Comparison of ENCODE assay signal across 8 mouse cellular contexts in genomic region chr8:13412891-13413558, GRCm38 (mm10). TPM values are rescaled to one million over a fixed set of nuclear protein-coding genes. Genes with fewer than 3 reads are reported as not detected.
DNase-seq lines count a peak whose midpoint lies in the region; ATAC-seq and TF ChIP-seq lines count a peak whose summit lies in the region.
"Had no signal": no experiment of that assay in that cellular context is flagged by ENCODE, and none has a peak within 500 bp of the region (broad histone marks: within the 10 kb centered on the region; RNA-seq: fewer than 3 reads in every experiment).

No protein-coding gene starts in this region.

- H3K27ac ChIP-seq in CH12.LX (ENCODE audit: insufficient read depth, low read depth), result no peak overlapping the region
- no peak overlapping the region for H3K27ac ChIP-seq in kidney, postnatal 0 days
- no peak overlapping the region for H3K27ac ChIP-seq in lung, embryonic 14.5 days (ENCODE audit: low read depth)

- no peak for TF ChIP-seq POLR2A in CH12.LX (IDR thresholded peaks at IDR 0.05; ENCODE audit: low read depth, low read length)

- peak; percentile 56 to 59 for DNase-seq in B cell, adult 2 months
- peak; percentile 60 for DNase-seq in CH12.LX (ENCODE audit: extremely low read depth)
- peak; percentile 12 for DNase-seq in c-Kit-negative CD71-positive TER-119-positive erythroid progenitor cells, embryonic 14.5 days (ENCODE audit: low read depth, low spot score)
- peak; percentile 84 for DNase-seq in kidney, postnatal 0 days (ENCODE audit: low spot score)
- peak; percentile 86 for DNase-seq in lung, embryonic 14.5 days
- peak; percentile 56 for DNase-seq in retina, postnatal 7 days (ENCODE audit: low read depth, low spot score)

- no peaks in the 10 kb centered on the region for H3K36me3 ChIP-seq in CH12.LX (replicated peaks in 1 of 2; ENCODE audit: control insufficient read depth in 1 of 2, insufficient read depth in 1 of 2, low read length in 1 of 2)
- no peaks in the 10 kb centered on the region for H3K36me3 ChIP-seq in kidney, postnatal 0 days (ENCODE audit: insufficient read depth, low read length)
- no peaks in the 10 kb centered on the region for H3K36me3 ChIP-seq in lung, embryonic 14.5 days (ENCODE audit: insufficient read depth)

- H3K9ac ChIP-seq in CH12.LX (ENCODE audit: insufficient read depth, low read depth), result no peak overlapping the region
- H3K9ac ChIP-seq in kidney, postnatal 0 days (ENCODE audit: low read depth, low read length), result no peak overlapping the region
- no peak overlapping the region for H3K9ac ChIP-seq in lung, embryonic 14.5 days

- H3K79me2 ChIP-seq in CH12.LX (replicated peaks; ENCODE audit: control insufficient read depth, extremely low read depth, insufficient read depth, poor library complexity, severe bottlenecking), result no peaks in the 10 kb centered on the region

- no peak for TF ChIP-seq EP300 in CH12.LX (IDR thresholded peaks at IDR 0.05; ENCODE audit: low read length)

- peak; percentile 56; the same call in 1 of the 2 replicates for ATAC-seq in erythroid progenitor cell, adult 5-6 weeks (replicated peaks; ENCODE audit: low FRiP score, poor library complexity, severe bottlenecking)
- 0 out of 2 replicates have a peak, but pooled peaks have one; percentile 26 for ATAC-seq in kidney, postnatal 0 days (replicated peaks; ENCODE audit: low FRiP score, low read depth)
- ATAC-seq in lung, embryonic 14.5 days (ENCODE audit: insufficient read depth), result 0 out of 2 replicates have a peak, but pooled peaks have one; percentile 30

- peak; percentile 71 to 88 for TF ChIP-seq CTCF in CH12.LX (conservative IDR thresholded peaks at IDR 0.05 in 1 of 2, IDR thresholded peaks at IDR 0.05 in 1 of 2; ENCODE audit: low read depth in 2 of 2, low read length in 2 of 2)
- TF ChIP-seq CTCF in kidney, postnatal 0 days (IDR thresholded peaks at IDR 0.05; ENCODE audit: low read depth), result peak; percentile 89
- TF ChIP-seq CTCF in lung, embryonic 14.5 days (IDR thresholded peaks at IDR 0.05; ENCODE audit: low read depth), result peak; percentile 90

- no peak overlapping the region for H3K4me3 ChIP-seq in CH12.LX (replicated peaks in 1 of 3; ENCODE audit: low read depth in 2 of 3, low read length in 2 of 3, poor library complexity in 1 of 3)
- no peak overlapping the region for H3K4me3 ChIP-seq in kidney, postnatal 0 days (replicated peaks; ENCODE audit: low read depth, low read length)
- no peak overlapping the region for H3K4me3 ChIP-seq in lung, embryonic 14.5 days (ENCODE audit: low read depth, low read length)

- in situ Hi-C loops in CH12.LX (cut with MboI; ENCODE audit: low pct_ligation_motif_present, low pct_unique_long_range_greater_than_20kb, low sequenced_read_pairs), result loop anchor here (10.0 kb wide), 1 partner anchor 332 kb away; no protein-coding TSS in a partner anchor

- H3K9me3 ChIP-seq in CH12.LX (replicated peaks; ENCODE audit: low read length), result no peaks in the 10 kb centered on the region
- no peaks in the 10 kb centered on the region for H3K9me3 ChIP-seq in kidney, postnatal 0 days (replicated peaks; ENCODE audit: low read length)
- no peaks in the 10 kb centered on the region for H3K9me3 ChIP-seq in lung, embryonic 14.5 days (ENCODE audit: low read depth, low read length)

- peaks cover 39% of the 10 kb centered on the region for H3K27me3 ChIP-seq in CH12.LX (replicated peaks)
- H3K27me3 ChIP-seq in kidney, postnatal 0 days (ENCODE audit: insufficient read depth, low read length), result no peaks in the 10 kb centered on the region
- H3K27me3 ChIP-seq in lung, embryonic 14.5 days (ENCODE audit: insufficient read depth, low read length), result no peaks in the 10 kb centered on the region

- dilution Hi-C loops in CH12.LX (cut with MboI; ENCODE audit: extremely low pct_ligation_motif_present, extremely low pct_unique_long_range_greater_than_20kb, low sequenced_read_pairs), result no loop called here

- H3K4me2 ChIP-seq in CH12.LX (ENCODE audit: insufficient read depth, low read depth, poor library complexity, severe bottlenecking), result no peak overlapping the region
- no peak overlapping the region for H3K4me2 ChIP-seq in kidney, postnatal 0 days (ENCODE audit: low read length)
- no peak overlapping the region for H3K4me2 ChIP-seq in lung, embryonic 14.5 days

- no peaks in the 10 kb centered on the region; a peak in 1 of 4 replicates for H3K4me1 ChIP-seq in CH12.LX (ENCODE audit: control insufficient read depth in 1 of 2, insufficient read depth in 2 of 2)
- H3K4me1 ChIP-seq in kidney, postnatal 0 days (replicated peaks; ENCODE audit: insufficient read depth, low read length), result no peaks in the 10 kb centered on the region
- H3K4me1 ChIP-seq in lung, embryonic 14.5 days (ENCODE audit: insufficient read depth), result no peaks in the 10 kb centered on the region

- peak; percentile 80 for TF ChIP-seq RAD21 in CH12.LX (IDR thresholded peaks at IDR 0.05; ENCODE audit: low read depth, low read length)

- 62% methylated on average over 13 of the region's 13 CpGs for WGBS in kidney, postnatal 0 days
- WGBS in lung, embryonic 14.5 days, result 62% methylated on average over 13 of the region's 13 CpGs

TF ChIP-seq in CH12.LX, 34 proteins besides CTCF, POLR2A, EP300 and RAD21:
- peak; percentile 82 for TF ChIP-seq SMC3 (IDR thresholded peaks at IDR 0.05; ENCODE audit: low read depth, low read length)
- TF ChIP-seq MXI1 (IDR thresholded peaks at IDR 0.05; ENCODE audit: low read depth, low read length), result no peak
TF ChIP-seq in CH12.LX: peak in this region for 1.

RNA-seq across cellular contexts. Expression of gene Grk1, which starts 8.1 kb away (rescaled TPM):
- total RNA-seq in CH12.LX (2012; rRNA removed), result not detected in 2 replicates
- total RNA-seq in CH12.LX (2014; rRNA removed), result not detected in 2 replicates
- polyA plus RNA-seq in CH12.LX (2012; ENCODE audit: insufficient read length, low read depth), result not detected in 2 replicates
- 0.36 TPM in 1 of 2 replicates, not detected in the other for total RNA-seq in erythroid progenitor cell, adult 5-6 weeks (2015; ENCODE audit: low replicate concordance)
- total RNA-seq in erythroid progenitor cell, adult 5-6 weeks (2017; ENCODE audit: low replicate concordance), result 0.13 TPM in 1 of 2 replicates, not detected in the other
- 0.01 TPM in 1 of 2 replicates, not detected in the other for polyA plus RNA-seq in kidney, postnatal 0 days (2015; fragmentation: Nextera tagmentation; extraction: Ambion mirVana)
- not detected in 2 replicates for polyA plus RNA-seq in lung, embryonic 14.5 days (2014; fragmentation: Nextera tagmentation; extraction: Ambion mirVana)
- total RNA-seq: layer of hippocampus, adult 8-10 months had no signal

RNA-seq across cellular contexts. Expression of gene Atp4b, which starts 16.4 kb away (rescaled TPM):
- total RNA-seq in CH12.LX (2012; rRNA removed) (not detected in 2 replicates), CH12.LX (2014; rRNA removed) (not detected in 2 replicates)
- not detected in 2 replicates for polyA plus RNA-seq in CH12.LX (2012; ENCODE audit: insufficient read length, low read depth)
- total RNA-seq in erythroid progenitor cell, adult 5-6 weeks (2015; ENCODE audit: low replicate concordance), result not detected in 2 replicates
- total RNA-seq in erythroid progenitor cell, adult 5-6 weeks (2017; ENCODE audit: low replicate concordance), result not detected in 2 replicates
- polyA plus RNA-seq in kidney, postnatal 0 days (2015; fragmentation: Nextera tagmentation; extraction: Ambion mirVana), result 0.08 TPM in 1 of 2 replicates, not detected in the other
- polyA plus RNA-seq in lung, embryonic 14.5 days (2014; fragmentation: Nextera tagmentation; extraction: Ambion mirVana), result not detected in 2 replicates
- total RNA-seq: layer of hippocampus, adult 8-10 months had no signal

RNA-seq across cellular contexts. Expression of gene Tmem255b, which starts 22.0 kb away (rescaled TPM):
- total RNA-seq in CH12.LX (2012; rRNA removed) (not detected in 2 replicates), CH12.LX (2014; rRNA removed) (not detected in 2 replicates)
- polyA plus RNA-seq in CH12.LX (2012; ENCODE audit: insufficient read length, low read depth), result not detected in 2 replicates
- not detected in 2 replicates for total RNA-seq in erythroid progenitor cell, adult 5-6 weeks (2015; ENCODE audit: low replicate concordance)
- not detected in 2 replicates for total RNA-seq in erythroid progenitor cell, adult 5-6 weeks (2017; ENCODE audit: low replicate concordance)
- polyA plus RNA-seq in kidney, postnatal 0 days (2015; fragmentation: Nextera tagmentation; extraction: Ambion mirVana), result 1.1 and 1.5 TPM in 2 replicates
- 0.59 and 0.95 TPM in 2 replicates for polyA plus RNA-seq in lung, embryonic 14.5 days (2014; fragmentation: Nextera tagmentation; extraction: Ambion mirVana)

Comparison
In these comparisons a context has a peak if more than half of its experiments do, and no peak if none do; other contexts are left out.
1. DNase-seq: peak in every context shown above with its lines; median percentile 86 in lung, embryonic 14.5 days; 84 in kidney, postnatal 0 days; 60 in CH12.LX; 58 in B cell, adult 2 months; 56 in retina, postnatal 7 days; 12 in c-Kit-negative CD71-positive TER-119-positive erythroid progenitor cells, embryonic 14.5 days.